Mouse (Mus musculus) layer of hippocampus, adult 9-11 months (tissue): ENCODE measurements around the gene Olfr938.

Experiments used
- DNase-seq: peaks from one replicate; pipeline ENCODE4 v3.0.0; 2022

The Olfr938 gene

DNA sequence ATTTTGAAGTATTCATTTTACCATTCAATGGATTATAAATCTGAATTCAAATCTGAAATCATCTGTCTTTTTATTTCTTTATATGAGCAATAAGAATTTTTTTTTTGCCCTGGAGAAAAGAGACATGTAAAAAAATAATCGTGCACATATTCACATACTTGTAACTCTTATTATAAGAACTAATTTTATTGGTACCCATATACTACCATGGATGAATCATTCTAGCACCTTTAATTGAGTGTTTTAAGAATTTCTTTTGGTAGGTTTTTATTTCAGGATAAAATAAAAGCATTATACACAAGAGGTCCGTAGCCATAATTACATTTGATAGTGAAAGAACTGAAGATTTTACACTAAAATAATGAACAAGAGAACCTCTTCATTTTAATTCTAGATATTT is at the start of gene Olfr938:
Gene Olfr938 (minus strand): TSS at position 101 of the 400 bp plus-strand sequence.
- no peak for DNase-seq

GRCm38 (mm10) chr9:39127831-39128230 is 49.1 kb upstream of the Olfr938 start, which contains the start of gene Olfr27:
Gene Olfr27, plus strand, starts transcription at chr9:39128131.
- no peak for DNase-seq

DNA sequence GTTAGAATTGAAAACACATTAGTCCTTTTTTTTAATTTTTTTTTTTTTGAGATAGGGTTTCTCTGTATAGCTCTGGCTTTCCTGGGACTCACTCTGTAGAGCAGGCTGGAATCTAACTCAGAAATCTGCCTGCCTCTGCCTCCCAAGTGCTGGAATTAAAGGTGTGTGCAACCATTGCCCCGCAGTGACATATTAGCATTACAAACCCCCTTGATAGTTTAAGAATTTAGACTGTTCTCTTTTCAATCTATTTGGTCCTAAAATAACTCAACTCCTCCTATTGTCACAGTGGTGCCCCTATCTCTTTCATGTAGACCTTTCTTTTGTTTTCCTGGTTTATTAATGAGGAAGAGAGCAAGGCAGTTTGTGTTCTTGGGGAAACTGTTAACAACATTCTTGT is 48.6 kb upstream of the Olfr938 start:
- no peak for DNase-seq

- no peak for DNase-seq
Measured at GRCm38 (mm10) chr9:39064851-39065250, 13.8 kb downstream of the Olfr938 start, which contains the start of gene Olfr937. Gene Olfr937, minus strand, starts transcription at chr9:39064951.
